Mouse (Mus musculus) heart, postnatal 10 days (tissue): ENCODE data around the gene Pak4. TPM values are rescaled to one million over a fixed set of nuclear protein-coding genes. Genes with fewer than 3 reads are reported as not detected.
A peak's percentile ranks its signal among the peaks of the same experiment; 100 is the strongest.
"Not testable (repeated sequence)": the region's sequence is repeated elsewhere in the genome, so short reads cannot be mapped to it uniquely, and the experiment has no call there.

ENCODE experiments used
- DNase-seq, 2 experiments: peaks; one replicate each; pipeline ENCODE4 v3.0.0; 2021
- intact Hi-C: fragments of 180-260 bp; cut with DNase I; formaldehyde crosslinking; loops from one replicate; pipeline ENCODE4 v1.15.1; 2025
- total RNA-seq, 2 experiments: library from RNA; stranded (reverse); gene quantifications; 2 replicates each; pipeline ENCODE4 v1.2.3; 2021

Pak4 gene
- total RNA-seq = 10 to 100 TPM; 11.2 to 15.6 TPM

- intact Hi-C loops = no loop called here
- peak; percentile 100 for DNase-seq
These were observed at the start of gene Pak4, which contains the start of gene Samd4b for GRCm38 (mm10) chr7:28597642-28598446. Gene Pak4 (minus strand): TSS chr7:28598185. Gene Samd4b (minus strand): TSS chr7:28598144.

GRCm38 (mm10) chr7:28647016-28647415, 49.0 kb upstream of the Pak4 start:
- no peak for DNase-seq
- intact Hi-C loops = no loop called here

GRCm38 (mm10) chr7:28645947-28646475, 48.0 kb upstream of the Pak4 start:
- intact Hi-C loops = no loop called here
- DNase-seq = no peak

GRCm38 (mm10) chr7:28645366-28645765, 47.4 kb upstream of the Pak4 start:
- intact Hi-C loops = no loop called here
- DNase-seq = no peak

- intact Hi-C loops = no loop called here
- DNase-seq = no peak
These were observed 43.6 kb upstream of the Pak4 start for GRCm38 (mm10) chr7:28641546-28641945.

- intact Hi-C loops = loop anchor here (10.0 kb wide), 1 partner anchor 447 kb away; no protein-coding TSS in a partner anchor
- DNase-seq = peak; percentile 1 to 3
These were observed 39.5 kb upstream of the Pak4 start for GRCm38 (mm10) chr7:28637511-28637910.

- intact Hi-C loops = loop anchor here (10.0 kb wide), 1 partner anchor 451 kb away; no protein-coding TSS in a partner anchor
- DNase-seq = no peak
These were observed 36.1 kb upstream of the Pak4 start for GRCm38 (mm10) chr7:28634128-28634527.

- intact Hi-C loops = loop anchor here (10.0 kb wide), 1 partner anchor 454 kb away; no protein-coding TSS in a partner anchor
- DNase-seq = no peak
These were observed 33.1 kb upstream of the Pak4 start, which contains the start of gene Acp7 for GRCm38 (mm10) chr7:28631073-28631472. Gene Acp7 (minus strand): TSS chr7:28631332.

- intact Hi-C loops = no loop called here
These were observed 26.8 kb upstream of the Pak4 start for GRCm38 (mm10) chr7:28624791-28625190.

GRCm38 (mm10) chr7:28619098-28619715, 21.2 kb upstream of the Pak4 start:
- intact Hi-C loops = no loop called here
- no peak for DNase-seq

More at GRCm38 (mm10) chr7:28624791-28625190, 26.8 kb upstream of the Pak4 start:
- no peak for DNase-seq

- intact Hi-C loops = no loop called here
These were observed 8.0 kb upstream of the Pak4 start for GRCm38 (mm10) chr7:28605951-28606350.

GRCm38 (mm10) chr7:28603788-28604187, 5.8 kb upstream of the Pak4 start:
- intact Hi-C loops = loop anchor here (5.0 kb wide), 2 partner anchors 71 to 124 kb away; no protein-coding TSS in a partner anchor
- DNase-seq = not testable (repeated sequence)

More at GRCm38 (mm10) chr7:28605951-28606350, 8.0 kb upstream of the Pak4 start:
- DNase-seq = no peak

GRCm38 (mm10) chr7:28603136-28603535, 5.2 kb upstream of the Pak4 start:
- no peak for DNase-seq
- intact Hi-C loops = loop anchor here (5.0 kb wide), 2 partner anchors 71 to 124 kb away; no protein-coding TSS in a partner anchor

GRCm38 (mm10) chr7:28601668-28602067, 3.7 kb upstream of the Pak4 start:
- intact Hi-C loops = loop anchor here (1.0 to 5.0 kb wide), 5 partner anchors 33 to 155 kb away; no protein-coding TSS in a partner anchor
- DNase-seq = peak; percentile 48 to 75

GRCm38 (mm10) chr7:28601029-28601428, 3.0 kb upstream of the Pak4 start:
- DNase-seq = peak; percentile 76 to 88
- intact Hi-C loops = loop anchor here (1.0 to 5.0 kb wide), 5 partner anchors 33 to 155 kb away; no protein-coding TSS in a partner anchor

- intact Hi-C loops = no loop called here
- no peak for DNase-seq
These were observed 966 bp upstream of the Pak4 start for GRCm38 (mm10) chr7:28598951-28599350.

- no peak for DNase-seq
- intact Hi-C loops = no loop called here
These were observed 761 bp downstream of the Pak4 start for GRCm38 (mm10) chr7:28597277-28597570.

- no peak for DNase-seq
- intact Hi-C loops = no loop called here
These were observed 1.3 kb downstream of the Pak4 start for GRCm38 (mm10) chr7:28596436-28597276.

- intact Hi-C loops = no loop called here
- no peak for DNase-seq
These were observed 2.1 kb downstream of the Pak4 start for GRCm38 (mm10) chr7:28595751-28596435.
